Mouse (Mus musculus) spleen, adult 2 months (tissue): ENCODE results near the gene Ube2g1.

ENCODE experiments used
- CTCF ChIP-seq: fragments of 200-500 bp; IDR thresholded peaks from 2 replicates; pipeline ENCODE4 v1.5.1; 2011; ENCODE audit warnings: mild to moderate bottlenecking, inconsistent platforms; ENCODE audit not compliant: insufficient read depth, insufficient read length, insufficient replicate concordance; ENCODE audit errors: extremely low read depth
- POLR2A ChIP-seq: fragments of 200-500 bp; IDR thresholded peaks from 2 replicates; pipeline ENCODE4 v1.6.1; 2011; ENCODE audit warnings: low read depth, low read length, inconsistent platforms

DNA sequence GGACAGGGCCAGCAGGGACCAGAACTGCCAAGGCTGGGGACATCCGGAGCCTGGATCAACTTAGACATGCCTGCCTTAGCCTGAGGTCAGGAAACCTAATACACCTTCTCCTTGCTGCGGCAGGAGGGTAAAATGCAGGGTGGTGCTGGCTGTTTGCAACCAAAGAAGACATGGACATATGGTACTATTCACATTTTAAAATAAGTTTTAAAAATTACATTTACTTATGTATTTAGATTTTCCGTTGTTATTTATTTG is 24.7 kb upstream of the Ube2g1 start:
- TF ChIP-seq CTCF = no peak
- TF ChIP-seq POLR2A = no peak
